Mouse (Mus musculus): ENCODE measurements at regions not wholly inside any gene's neighbourhood (a gene's known extent, or its start where the extent isn't known, plus 50 kb on each side); places are given as distances from the start of the nearest gene placed in this dataset.

GRCm38 (mm10) chr3:16921330-16921729 lies 915.1 kb upstream of the Gm5150 start:
- WGBS = 57% methylated on average over 6 of the region's 6 CpGs
- H3K27me3 ChIP-seq (ENCODE audit: control insufficient read depth, insufficient read depth, low read length) = no peaks in the 10 kb centered on the region
- no peak overlapping the region for H3K9ac ChIP-seq (replicated peaks; ENCODE audit: low read length)
- H3K4me3 ChIP-seq (ENCODE audit: low read depth, low read length) = no peak overlapping the region
- no peaks in the 10 kb centered on the region for H3K36me3 ChIP-seq (replicated peaks; ENCODE audit: control insufficient read depth, insufficient read depth, low read depth, low read length)
- no peak overlapping the region for H3K4me2 ChIP-seq (ENCODE audit: low read depth, low read length)
- ATAC-seq (replicated peaks; ENCODE audit: insufficient number of reproducible peaks, low FRiP score, low TSS enrichment, low read depth) = no peak
- no peaks in the 10 kb centered on the region for H3K4me1 ChIP-seq (ENCODE audit: control insufficient read depth, insufficient read depth, low read length)
- H3K9me3 ChIP-seq (replicated peaks; ENCODE audit: control insufficient read depth, low read length) = no peaks in the 10 kb centered on the region
- H3K27ac ChIP-seq (replicated peaks; ENCODE audit: low read depth, low read length) = no peak overlapping the region
- peak; percentile 17 for DNase-seq (ENCODE audit: low spot score)

GRCm38 (mm10) chr3:16918374-16918773 lies 912.1 kb upstream of the Gm5150 start:
- no peaks in the 10 kb centered on the region for H3K4me1 ChIP-seq (ENCODE audit: control insufficient read depth, insufficient read depth, low read length)
- 77% methylated on average over 2 of the region's 2 CpGs for WGBS
- no peak for ATAC-seq (replicated peaks; ENCODE audit: insufficient number of reproducible peaks, low FRiP score, low TSS enrichment, low read depth)

DNA sequence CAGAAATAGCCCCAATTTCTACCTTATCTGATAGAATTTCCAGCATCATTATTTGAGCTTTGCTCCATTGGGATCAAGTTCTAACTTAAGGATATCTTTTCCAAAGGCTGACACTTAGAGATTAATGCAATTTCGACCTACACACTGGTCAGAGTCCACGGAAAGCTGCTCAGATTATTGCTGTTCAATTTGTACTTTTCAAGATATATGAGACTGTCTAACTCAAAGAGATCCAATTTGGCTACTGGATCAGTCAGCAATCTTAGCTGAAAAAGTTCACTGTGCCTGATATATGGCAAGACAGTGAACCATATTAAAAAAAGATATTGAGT lies 909.8 kb upstream of the Gm5150 start:
- Histone ChIP-seq H3K4me2 (ENCODE audit: low read depth, low read length) (no peak overlapping the region), H3K9me3 (replicated peaks; ENCODE audit: control insufficient read depth, low read length) (no peaks in the 10 kb centered on the region), H3K4me3 (ENCODE audit: low read depth, low read length) (no peak overlapping the region), H3K27me3 (ENCODE audit: control insufficient read depth, insufficient read depth, low read length) (no peaks in the 10 kb centered on the region), H3K4me1 (ENCODE audit: control insufficient read depth, insufficient read depth, low read length) (no peaks in the 10 kb centered on the region), H3K36me3 (replicated peaks; ENCODE audit: control insufficient read depth, insufficient read depth, low read depth, low read length) (no peaks in the 10 kb centered on the region), H3K27ac (replicated peaks; ENCODE audit: low read depth, low read length) (no peak overlapping the region), H3K9ac (replicated peaks; ENCODE audit: low read length) (no peak overlapping the region)
- DNase-seq (ENCODE audit: low spot score) (no peak), ATAC-seq (replicated peaks; ENCODE audit: insufficient number of reproducible peaks, low FRiP score, low TSS enrichment, low read depth) (no peak)
- 75% methylated on average over 2 of the region's 2 CpGs for whole genome bisulfite sequencing

More at GRCm38 (mm10) chr3:16918374-16918773, 912.1 kb upstream of the Gm5150 start:
- Histone ChIP-seq H3K9me3 (replicated peaks; ENCODE audit: control insufficient read depth, low read length) (no peaks in the 10 kb centered on the region), H3K27me3 (ENCODE audit: control insufficient read depth, insufficient read depth, low read length) (no peaks in the 10 kb centered on the region), H3K9ac (replicated peaks; ENCODE audit: low read length) (no peak overlapping the region), H3K4me2 (ENCODE audit: low read depth, low read length) (no peak overlapping the region), H3K27ac (replicated peaks; ENCODE audit: low read depth, low read length) (no peak overlapping the region), H3K36me3 (replicated peaks; ENCODE audit: control insufficient read depth, insufficient read depth, low read depth, low read length) (no peaks in the 10 kb centered on the region), H3K4me3 (ENCODE audit: low read depth, low read length) (no peak overlapping the region)
- no peak for DNase-seq (ENCODE audit: low spot score)

- Histone ChIP-seq H3K9me3 (replicated peaks; ENCODE audit: control insufficient read depth, low read length) (no peaks in the 10 kb centered on the region), H3K27me3 (ENCODE audit: control insufficient read depth, insufficient read depth, low read length) (no peaks in the 10 kb centered on the region), H3K4me2 (ENCODE audit: low read depth, low read length) (no peak overlapping the region), H3K4me1 (ENCODE audit: control insufficient read depth, insufficient read depth, low read length) (no peaks in the 10 kb centered on the region), H3K9ac (replicated peaks; ENCODE audit: low read length) (no peak overlapping the region), H3K27ac (replicated peaks; ENCODE audit: low read depth, low read length) (no peak overlapping the region), H3K36me3 (replicated peaks; ENCODE audit: control insufficient read depth, insufficient read depth, low read depth, low read length) (no peaks in the 10 kb centered on the region), H3K4me3 (ENCODE audit: low read depth, low read length) (no peak overlapping the region)
- DNase-seq (ENCODE audit: low spot score) = no peak
- 85% methylated on average over 2 of the region's 2 CpGs for WGBS
- ATAC-seq (replicated peaks; ENCODE audit: insufficient number of reproducible peaks, low FRiP score, low TSS enrichment, low read depth) = no peak
Observed at GRCm38 (mm10) chr3:16915389-16916071, 909.3 kb upstream of the Gm5150 start.

GRCm38 (mm10) chr3:16888132-16888531 lies 881.9 kb upstream of the Gm5150 start:
- no peak overlapping the region for H3K9ac ChIP-seq (replicated peaks; ENCODE audit: low read length)
- DNase-seq (ENCODE audit: low spot score) = no peak
- no peak overlapping the region for H3K4me2 ChIP-seq (ENCODE audit: low read depth, low read length)
- H3K4me1 ChIP-seq (ENCODE audit: control insufficient read depth, insufficient read depth, low read length) = no peaks in the 10 kb centered on the region
- WGBS = 74% methylated on average over 1 of the region's 1 CpGs
- H3K27ac ChIP-seq (replicated peaks; ENCODE audit: low read depth, low read length) = no peak overlapping the region
- no peak for ATAC-seq (replicated peaks; ENCODE audit: insufficient number of reproducible peaks, low FRiP score, low TSS enrichment, low read depth)
- H3K27me3 ChIP-seq (ENCODE audit: control insufficient read depth, insufficient read depth, low read length) = no peaks in the 10 kb centered on the region
- no peaks in the 10 kb centered on the region for H3K9me3 ChIP-seq (replicated peaks; ENCODE audit: control insufficient read depth, low read length)
- H3K4me3 ChIP-seq (ENCODE audit: low read depth, low read length) = no peak overlapping the region
- no peaks in the 10 kb centered on the region for H3K36me3 ChIP-seq (replicated peaks; ENCODE audit: control insufficient read depth, insufficient read depth, low read depth, low read length)

- Histone ChIP-seq H3K9me3 (replicated peaks; ENCODE audit: control insufficient read depth, low read length) (no peaks in the 10 kb centered on the region), H3K27ac (replicated peaks; ENCODE audit: low read depth, low read length) (no peak overlapping the region), H3K4me3 (ENCODE audit: low read depth, low read length) (no peak overlapping the region), H3K4me1 (ENCODE audit: control insufficient read depth, insufficient read depth, low read length) (no peaks in the 10 kb centered on the region), H3K36me3 (replicated peaks; ENCODE audit: control insufficient read depth, insufficient read depth, low read depth, low read length) (no peaks in the 10 kb centered on the region), H3K27me3 (ENCODE audit: control insufficient read depth, insufficient read depth, low read length) (no peaks in the 10 kb centered on the region), H3K4me2 (ENCODE audit: low read depth, low read length) (no peak overlapping the region), H3K9ac (replicated peaks; ENCODE audit: low read length) (no peak overlapping the region)
- no peak for DNase-seq (ENCODE audit: low spot score)
- ATAC-seq (replicated peaks; ENCODE audit: insufficient number of reproducible peaks, low FRiP score, low TSS enrichment, low read depth) = no peak
- 78% methylated on average over 2 of the region's 2 CpGs for WGBS
Observed at GRCm38 (mm10) chr3:16872337-16873117, 866.3 kb upstream of the Gm5150 start.

- no peak overlapping the region for H3K4me3 ChIP-seq (ENCODE audit: low read depth, low read length)
- H3K4me1 ChIP-seq (ENCODE audit: control insufficient read depth, insufficient read depth, low read length) = no peaks in the 10 kb centered on the region
- H3K36me3 ChIP-seq (replicated peaks; ENCODE audit: control insufficient read depth, insufficient read depth, low read depth, low read length) = no peaks in the 10 kb centered on the region
- DNase-seq (ENCODE audit: low spot score) = no peak
- H3K27ac ChIP-seq (replicated peaks; ENCODE audit: low read depth, low read length) = no peak overlapping the region
- no peak overlapping the region for H3K9ac ChIP-seq (replicated peaks; ENCODE audit: low read length)
- no peak for ATAC-seq (replicated peaks; ENCODE audit: insufficient number of reproducible peaks, low FRiP score, low TSS enrichment, low read depth)
- H3K4me2 ChIP-seq (ENCODE audit: low read depth, low read length) = no peak overlapping the region
- WGBS = 48% methylated on average over 1 of the region's 1 CpGs
- H3K27me3 ChIP-seq (ENCODE audit: control insufficient read depth, insufficient read depth, low read length) = no peaks in the 10 kb centered on the region
- no peaks in the 10 kb centered on the region for H3K9me3 ChIP-seq (replicated peaks; ENCODE audit: control insufficient read depth, low read length)
Observed at GRCm38 (mm10) chr3:16860034-16860433, 853.8 kb upstream of the Gm5150 start.

DNA sequence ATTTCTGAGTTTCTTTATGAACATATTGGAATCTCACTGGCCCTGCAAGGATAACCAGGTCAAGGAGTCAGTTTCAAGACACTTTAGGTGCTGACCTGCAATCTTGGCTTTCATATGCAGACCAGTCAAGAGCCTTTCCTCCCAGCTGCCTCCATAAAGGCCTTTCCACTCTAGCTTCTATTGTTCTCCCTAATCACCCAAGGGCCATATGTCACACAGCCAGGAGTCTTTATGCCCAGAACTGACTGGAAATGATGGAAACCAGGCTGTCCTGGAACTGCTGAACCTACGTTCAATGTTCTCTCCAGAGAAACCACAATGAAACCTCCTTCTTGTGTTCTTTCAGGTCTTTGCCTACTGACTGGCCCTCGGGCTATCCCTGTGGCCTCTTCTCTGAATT lies 852.7 kb upstream of the Gm5150 start:
- no peaks in the 10 kb centered on the region for H3K27me3 ChIP-seq (ENCODE audit: control insufficient read depth, insufficient read depth, low read length)
- H3K4me2 ChIP-seq (ENCODE audit: low read depth, low read length) = no peak overlapping the region
- H3K9me3 ChIP-seq (replicated peaks; ENCODE audit: control insufficient read depth, low read length) = no peaks in the 10 kb centered on the region
- 63% methylated on average over 2 of the region's 2 CpGs for WGBS
- no peak overlapping the region for H3K27ac ChIP-seq (replicated peaks; ENCODE audit: low read depth, low read length)
- no peaks in the 10 kb centered on the region for H3K36me3 ChIP-seq (replicated peaks; ENCODE audit: control insufficient read depth, insufficient read depth, low read depth, low read length)
- no peak overlapping the region for H3K9ac ChIP-seq (replicated peaks; ENCODE audit: low read length)
- ATAC-seq (replicated peaks; ENCODE audit: insufficient number of reproducible peaks, low FRiP score, low TSS enrichment, low read depth) (no peak), DNase-seq (ENCODE audit: low spot score) (no peak)
- H3K4me1 ChIP-seq (ENCODE audit: control insufficient read depth, insufficient read depth, low read length) = no peaks in the 10 kb centered on the region
- no peak overlapping the region for H3K4me3 ChIP-seq (ENCODE audit: low read depth, low read length)
